Mouse (Mus musculus) limb, embryonic 14.5 days (tissue): ENCODE data around the gene Scfd2. TPM values are rescaled to one million over a fixed set of nuclear protein-coding genes. Genes with fewer than 3 reads are reported as not detected.

Source experiments
- ATAC-seq: fragments of 200-750 bp; cut with Nextera tagmentation; 2 replicates; pipeline ENCODE4 v1.8.0; 2017; ENCODE audit warnings: low read depth, moderate number of reproducible peaks, moderate TSS enrichment; ENCODE audit not compliant: low FRiP score
- DNase-seq: peaks from one replicate; pipeline ENCODE4 v3.0.0-alpha.2; 2015; ENCODE audit warnings: low spot score
- H3K27ac ChIP-seq: fragments of 300-500 bp; sonication (generic); replicated peaks from 2 replicates; pipeline ENCODE4 v1.5.1; 2014; ENCODE audit warnings: low read depth, mild to moderate bottlenecking, low read length, moderate library complexity, mixed read lengths
- H3K27me3 ChIP-seq: fragments of 300-500 bp; sonication (generic); 2 replicates; pipeline ENCODE4 v1.6.1; 2014; ENCODE audit warnings: low read length, mixed read lengths; ENCODE audit not compliant: control insufficient read depth, insufficient read depth
- H3K36me3 ChIP-seq: fragments of 300-500 bp; sonication (generic); 2 replicates; pipeline ENCODE4 v1.6.1; 2014; ENCODE audit warnings: mild to moderate bottlenecking, low read length, moderate library complexity, mixed read lengths; ENCODE audit not compliant: control insufficient read depth, insufficient read depth
- H3K4me1 ChIP-seq: fragments of 300-500 bp; sonication (generic); 2 replicates; pipeline ENCODE4 v1.6.1; 2014; ENCODE audit warnings: antibody characterized with exemption, low read length, mixed read lengths; ENCODE audit not compliant: control insufficient read depth, insufficient read depth
- H3K4me2 ChIP-seq: fragments of 300-500 bp; sonication (generic); replicated peaks from 2 replicates; pipeline ENCODE4 v1.6.1; 2014; ENCODE audit warnings: low read depth, mild to moderate bottlenecking, low read length, moderate library complexity; ENCODE audit not compliant: severe bottlenecking
- H3K4me3 ChIP-seq: fragments of 300-500 bp; sonication (generic); replicated peaks from 2 replicates; pipeline ENCODE4 v1.5.1; 2014; ENCODE audit warnings: low read length
- H3K9ac ChIP-seq: fragments of 300-500 bp; sonication (generic); 2 replicates; pipeline ENCODE4 v1.6.1; 2014; ENCODE audit warnings: mild to moderate bottlenecking, low read depth, low read length, moderate library complexity; ENCODE audit not compliant: severe bottlenecking
- H3K9me3 ChIP-seq: fragments of 300-500 bp; sonication (generic); 2 replicates; pipeline ENCODE4 v1.6.1; 2016; ENCODE audit warnings: low read length; ENCODE audit not compliant: control insufficient read depth
- POLR2A ChIP-seq: fragments of 200-500 bp; IDR thresholded peaks from 2 replicates; pipeline ENCODE4 v1.8.0; 2012; ENCODE audit warnings: inconsistent platforms, mild to moderate bottlenecking, moderate library complexity, borderline replicate concordance; ENCODE audit not compliant: insufficient read depth, insufficient read length; ENCODE audit errors: extremely low read depth
- WGBS: fragments of 180-500 bp; shearing (Covaris S2); extraction: QIAGEN DNeasy Blood & Tissue Kit; methylation state at CpG from one replicate; pipeline ENCODE4 v1.1.7; 2014; 5-methylcytosine and 5-hydroxymethylcytosine counted together
- polyA plus RNA-seq, 2 experiments: library from polyadenylated mRNA; depleted of rRNA in 1 of 2; stranded (reverse) in 1 of 2; unstranded in 1 of 2; fragments of >200 nt; fragmentation: Nextera tagmentation in 1 of 2; extraction: Ambion mirVana in 1 of 2; gene quantifications; 2 replicates each; pipeline versions ENCODE4 v1.2.1 to v1.2.3; 2012 to 2014

Scfd2 gene
- polyA plus RNA-seq, 2 experiments = 9.6 to 16.2 TPM

GRCm38 (mm10) chr5:74337491-74337890, 194.1 kb downstream of the Scfd2 start:
- DNase-seq = no peak
- H3K9me3 ChIP-seq = no peaks in the 10 kb centered on the region
- no peak overlapping the region for H3K27ac ChIP-seq
- 89% methylated on average over 3 of the region's 3 CpGs for WGBS
- no peak overlapping the region for H3K9ac ChIP-seq
- no peak for ATAC-seq
- no peaks in the 10 kb centered on the region for H3K36me3 ChIP-seq
- no peaks in the 10 kb centered on the region for H3K27me3 ChIP-seq
- H3K4me1 ChIP-seq = peaks cover 32% of the 10 kb centered on the region
- TF ChIP-seq POLR2A = no peak
- H3K4me3 ChIP-seq = no peak overlapping the region
- no peak overlapping the region for H3K4me2 ChIP-seq

GRCm38 (mm10) chr5:74336780-74337179, 194.8 kb downstream of the Scfd2 start:
- DNase-seq (peak; percentile 60), ATAC-seq (peak; percentile 25; the same call in 1 of the 2 replicates)
- 58% methylated on average over 12 of the region's 12 CpGs for WGBS
- Histone ChIP-seq H3K4me2 (no peak overlapping the region), H3K27ac (no peak overlapping the region), H3K9ac (no peak overlapping the region), H3K27me3 (no peaks in the 10 kb centered on the region), H3K4me1 (peaks cover 30% of the 10 kb centered on the region), H3K4me3 (no peak overlapping the region), H3K9me3 (no peaks in the 10 kb centered on the region), H3K36me3 (no peaks in the 10 kb centered on the region)
- no peak for TF ChIP-seq POLR2A

- TF ChIP-seq POLR2A = no peak
- ATAC-seq = peak; percentile 23; the same call in 1 of the 2 replicates
- no peaks in the 10 kb centered on the region for H3K9me3 ChIP-seq
- no peak overlapping the region for H3K4me2 ChIP-seq
- H3K27ac ChIP-seq = no peak overlapping the region
- peaks cover 34% of the 10 kb centered on the region for H3K4me1 ChIP-seq
- H3K4me3 ChIP-seq = no peak overlapping the region
- DNase-seq = no peak
- no peaks in the 10 kb centered on the region for H3K36me3 ChIP-seq
- 40% methylated on average over 3 of the region's 3 CpGs for WGBS
- H3K27me3 ChIP-seq = no peaks in the 10 kb centered on the region
- H3K9ac ChIP-seq = no peak overlapping the region
These were observed 198.3 kb downstream of the Scfd2 start for GRCm38 (mm10) chr5:74333258-74333657.

- no peaks in the 10 kb centered on the region for H3K9me3 ChIP-seq
- ATAC-seq (no peak), DNase-seq (no peak)
- no peak overlapping the region for H3K4me3 ChIP-seq
- TF ChIP-seq POLR2A = no peak
- H3K9ac ChIP-seq = no peak overlapping the region
- no peaks in the 10 kb centered on the region for H3K36me3 ChIP-seq
- H3K4me2 ChIP-seq = no peak overlapping the region
- no peaks in the 10 kb centered on the region for H3K27me3 ChIP-seq
- WGBS = over 99% methylated on average over 6 of the region's 6 CpGs
- peaks cover 11% of the 10 kb centered on the region for H3K4me1 ChIP-seq
- no peak overlapping the region for H3K27ac ChIP-seq
These were observed 205.3 kb downstream of the Scfd2 start for GRCm38 (mm10) chr5:74326228-74326627.

GRCm38 (mm10) chr5:74321010-74321746, 210.4 kb downstream of the Scfd2 start:
- no peak for DNase-seq
- H3K9me3 ChIP-seq = no peaks in the 10 kb centered on the region
- no peak overlapping the region for H3K4me2 ChIP-seq
- H3K4me1 ChIP-seq = peaks cover 2% of the 10 kb centered on the region; the same call in 1 of the 2 replicates
- no peak overlapping the region for H3K4me3 ChIP-seq
- no peak for TF ChIP-seq POLR2A
- no peak overlapping the region for H3K9ac ChIP-seq
- H3K27me3 ChIP-seq = no peaks in the 10 kb centered on the region
- H3K27ac ChIP-seq = no peak overlapping the region
- no peaks in the 10 kb centered on the region for H3K36me3 ChIP-seq
- no peak for ATAC-seq
- 64% methylated on average over 10 of the region's 10 CpGs for WGBS
